In the genomic region with DNA sequence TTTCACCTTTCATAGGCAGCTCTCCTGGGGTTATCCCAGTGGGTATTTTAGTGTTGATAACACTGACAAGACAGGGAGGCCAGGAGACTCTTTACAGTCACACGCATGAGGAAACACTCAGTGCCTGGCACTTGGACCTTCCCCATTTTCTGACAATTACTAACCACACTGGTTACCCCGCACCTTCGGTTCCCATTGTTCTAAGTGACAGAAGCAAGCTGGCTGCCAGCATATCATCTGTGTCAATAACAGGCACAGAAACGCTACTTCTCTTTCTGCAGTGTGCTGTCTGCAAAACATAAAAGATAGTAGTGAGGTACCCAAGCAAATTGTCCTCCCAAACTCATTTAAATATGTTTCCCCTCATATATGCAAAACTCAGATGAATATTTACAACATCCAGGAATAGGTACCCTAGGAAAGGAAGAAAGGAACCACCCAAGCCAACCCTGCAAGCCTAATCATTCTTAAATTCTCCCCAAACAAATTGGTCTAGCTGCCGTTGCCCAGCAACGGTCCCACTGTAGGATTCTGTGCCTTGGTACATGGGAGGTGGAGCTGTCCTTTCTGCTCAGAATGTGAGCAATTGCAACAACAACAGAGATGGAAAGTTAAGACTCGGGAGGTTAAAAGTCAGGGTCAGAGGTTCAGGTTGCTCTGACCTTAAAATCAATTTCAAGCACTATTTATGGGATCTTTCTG, we compare ENCODE assay signal across 10 mouse cellular contexts.
A peak's percentile ranks its signal among the peaks of the same experiment; 100 is the strongest.
DNase-seq lines count a peak whose midpoint lies in the region; ATAC-seq lines count a peak whose summit lies in the region.
"Had no signal": no experiment of that assay in that cellular context is flagged by ENCODE, and none has a peak within 500 bp of the region (broad histone marks: within the 10 kb centered on the region; RNA-seq: fewer than 3 reads in every experiment).

No protein-coding gene starts in this region.

- peaks cover 11% of the 10 kb centered on the region; the same call in 1 of the 2 replicates for H3K27me3 ChIP-seq in hindbrain, embryonic 12.5 days
- H3K27me3 ChIP-seq: lung, embryonic 15.5 days had no signal

- peaks cover 10% of the 10 kb centered on the region for H3K4me1 ChIP-seq in hindbrain, embryonic 12.5 days
- H3K4me1 ChIP-seq: lung, embryonic 15.5 days had no signal

- 24% methylated on average over 7 of the region's 7 CpGs for WGBS in hindbrain, embryonic 12.5 days

- no peak overlapping the region for H3K9ac ChIP-seq in hindbrain, embryonic 12.5 days
- H3K9ac ChIP-seq: lung, embryonic 15.5 days had no signal

- no peaks in the 10 kb centered on the region for H3K9me3 ChIP-seq in hindbrain, embryonic 12.5 days (replicated peaks)
- H3K9me3 ChIP-seq: lung, embryonic 15.5 days had no signal

- peak; percentile 72 to 75 for DNase-seq in right cerebral cortex, postnatal 10 days (ENCODE audit: low spot score in 2 of 2)
- no peak for DNase-seq in right cerebral cortex, adult 18-20 months
- DNase-seq in yolk sac, embryonic 10.5 days (ENCODE audit: low spot score): peak; percentile 40
- no peak for DNase-seq in lung, postnatal 36 days
- DNase-seq in urinary bladder, postnatal 36 days (ENCODE audit: low spot score in 2 of 2): no peak

- no peak overlapping the region for H3K4me3 ChIP-seq in hindbrain, embryonic 12.5 days
- H3K4me3 ChIP-seq: lung, embryonic 15.5 days had no signal

- no peak overlapping the region for H3K4me2 ChIP-seq in hindbrain, embryonic 12.5 days (replicated peaks)
- H3K4me2 ChIP-seq: lung, embryonic 15.5 days had no signal

- peak; percentile 81 for ATAC-seq in hindbrain, embryonic 12.5 days (ENCODE audit: low FRiP score)
- ATAC-seq in megakaryocyte progenitor cell, adult 5-6 weeks (replicated peaks; ENCODE audit: poor library complexity): peak; percentile 88
- no peak for ATAC-seq in cerebellum, adult (ENCODE audit: insufficient number of reproducible peaks, low FRiP score, low TSS enrichment)
- ATAC-seq: CD4-positive, CD25-positive, alpha-beta regulatory T cell, adult 4 months had no signal

- H3K27ac ChIP-seq in hindbrain, embryonic 12.5 days: no peak overlapping the region
- H3K27ac ChIP-seq: lung, embryonic 15.5 days had no signal

- H3K36me3 ChIP-seq in hindbrain, embryonic 12.5 days: no peaks in the 10 kb centered on the region
- H3K36me3 ChIP-seq: lung, embryonic 15.5 days had no signal

Comparison
In these comparisons a context has a peak if more than half of its experiments do, and no peak if none do; other contexts are left out.
1. DNase-seq: peak in right cerebral cortex, postnatal 10 days (2 of 2) and yolk sac, embryonic 10.5 days (single experiment); none in right cerebral cortex, adult 18-20 months (single experiment), lung, postnatal 36 days (single experiment) and urinary bladder, postnatal 36 days (0 of 2).